Mouse (Mus musculus): ENCODE data around the gene Mlh1. TPM values are rescaled to one million over a fixed set of nuclear protein-coding genes. Genes with fewer than 3 reads are reported as not detected.

Gene Mlh1
- polyA plus RNA-seq, 1 experiment = 20.1 TPM

DNA sequence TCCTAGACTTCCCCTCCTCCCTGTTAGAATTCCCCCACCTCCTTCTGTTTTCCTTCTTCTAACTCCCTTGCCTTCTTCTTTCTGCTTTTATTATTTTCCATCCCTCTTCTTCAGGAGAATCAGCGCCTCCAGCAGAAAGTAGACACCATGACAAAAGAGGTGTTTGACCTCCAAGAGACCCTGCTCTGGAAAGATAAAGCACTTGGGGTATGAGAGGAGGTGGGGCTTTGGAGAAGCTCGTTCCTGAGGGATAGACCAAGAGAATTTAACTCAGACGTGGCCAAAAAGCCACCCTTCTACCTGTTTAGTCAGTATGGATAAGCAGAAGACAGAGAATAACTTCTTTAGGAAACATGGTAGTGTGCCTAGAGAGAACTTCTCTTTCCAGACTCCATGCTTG, 63.9 kb downstream of the Mlh1 start:
- peaks cover 15% of the 10 kb centered on the region for H3K4me1 ChIP-seq (ENCODE audit: control insufficient read depth, insufficient read depth, low read length)
- H3K27ac ChIP-seq (ENCODE audit: insufficient read depth, low read depth, low read length) = no peak overlapping the region
- H3K4me3 ChIP-seq (ENCODE audit: insufficient read depth, low read length) = no peak overlapping the region
- TF ChIP-seq POLR2A (IDR thresholded peaks at IDR 0.05; ENCODE audit: borderline replicate concordance, low read depth, low read length) = no peak
- no peak for TF ChIP-seq CTCF (IDR thresholded peaks at IDR 0.05; ENCODE audit: low read depth, low read length)

DNA sequence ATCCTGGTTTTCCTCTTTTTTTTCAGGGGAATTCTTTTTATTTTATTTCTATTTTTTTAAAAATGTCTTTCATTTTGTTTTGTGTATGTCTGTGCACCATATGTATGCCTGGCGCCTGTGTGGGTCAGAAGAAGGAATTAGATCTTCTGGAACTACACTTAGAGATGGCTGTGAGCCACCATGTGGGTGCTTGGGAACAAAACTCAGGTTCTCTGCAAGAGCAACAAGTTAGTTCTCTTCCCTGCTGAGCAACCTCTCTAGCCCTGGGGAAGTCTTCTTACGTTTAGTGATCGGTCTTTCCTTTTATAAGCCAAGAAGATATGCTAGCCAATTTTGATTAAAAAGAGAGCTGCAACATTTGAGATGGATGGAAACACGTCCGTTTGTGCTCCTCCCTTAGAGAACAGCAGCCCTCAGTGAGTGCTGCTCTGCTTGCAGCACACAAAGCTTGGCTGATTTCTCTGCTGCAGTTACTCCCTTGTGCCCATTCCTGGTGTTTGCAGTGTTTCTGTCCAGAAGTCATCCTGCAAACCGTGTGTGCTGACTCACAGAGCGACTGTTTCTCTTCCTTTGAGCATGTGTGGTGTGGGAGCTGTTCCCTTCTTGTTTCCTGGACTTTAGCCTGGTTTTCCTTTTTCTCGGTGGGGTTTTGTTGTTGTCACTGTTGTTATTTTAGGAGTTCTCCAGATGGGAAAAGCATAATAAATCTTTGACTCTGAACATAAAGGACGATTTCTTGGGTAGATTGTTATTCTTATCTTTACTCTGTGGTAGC, 66.8 kb downstream of the Mlh1 start:
- H3K4me3 ChIP-seq (ENCODE audit: insufficient read depth, low read length) = no peak overlapping the region
- no peak for TF ChIP-seq CTCF (IDR thresholded peaks at IDR 0.05; ENCODE audit: low read depth, low read length)
- TF ChIP-seq POLR2A (IDR thresholded peaks at IDR 0.05; ENCODE audit: borderline replicate concordance, low read depth, low read length) = no peak
- no peak overlapping the region for H3K27ac ChIP-seq (ENCODE audit: insufficient read depth, low read depth, low read length)
- peaks cover 6% of the 10 kb centered on the region; the same call in 1 of the 2 replicates for H3K4me1 ChIP-seq (ENCODE audit: control insufficient read depth, insufficient read depth, low read length)

DNA sequence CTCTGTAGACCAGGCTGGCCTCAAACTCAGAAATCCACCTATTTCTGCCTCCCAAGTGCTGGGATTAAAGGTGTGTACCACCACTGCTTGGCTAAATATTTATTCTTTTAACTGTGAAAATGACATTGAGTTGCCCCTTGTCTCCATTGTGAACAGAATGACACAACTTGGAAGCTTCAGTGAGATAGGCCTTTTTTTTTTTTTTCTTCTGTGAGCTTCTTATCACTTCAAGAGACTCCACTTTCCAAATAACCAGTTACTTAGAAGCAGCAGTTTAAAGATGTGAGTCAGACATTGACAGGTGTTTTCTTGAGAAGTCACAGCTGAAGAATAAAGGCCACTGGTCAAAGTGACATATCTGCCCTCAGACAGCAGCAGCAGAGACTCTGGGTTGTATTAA, 71.4 kb downstream of the Mlh1 start:
- Histone ChIP-seq H3K27ac (ENCODE audit: insufficient read depth, low read depth, low read length) (no peak overlapping the region), H3K4me3 (ENCODE audit: insufficient read depth, low read length) (no peak overlapping the region), H3K4me1 (ENCODE audit: control insufficient read depth, insufficient read depth, low read length) (peaks cover 9% of the 10 kb centered on the region)
- no peak for TF ChIP-seq POLR2A (IDR thresholded peaks at IDR 0.05; ENCODE audit: borderline replicate concordance, low read depth, low read length)
- no peak for TF ChIP-seq CTCF (IDR thresholded peaks at IDR 0.05; ENCODE audit: low read depth, low read length)

DNA sequence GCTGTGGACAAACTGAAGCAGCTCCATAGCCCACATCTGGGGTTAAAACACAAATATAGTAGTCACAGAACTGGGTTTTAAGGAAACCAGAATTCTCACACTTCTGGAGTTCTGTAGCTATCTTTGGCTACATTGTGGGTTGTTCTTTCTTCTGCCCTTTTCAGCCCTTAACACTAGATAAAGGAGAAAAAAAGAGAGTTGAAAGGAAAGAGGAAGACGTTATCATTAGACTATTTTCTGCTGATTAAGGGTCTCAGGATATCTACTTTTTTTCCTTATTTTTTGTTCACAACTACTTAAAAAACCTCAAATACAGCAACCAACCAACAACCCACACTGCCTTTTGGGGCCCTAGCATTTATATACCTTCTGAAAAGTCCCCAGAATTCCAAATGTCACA, 73.3 kb downstream of the Mlh1 start:
- H3K27ac ChIP-seq (ENCODE audit: insufficient read depth, low read depth, low read length) = no peak overlapping the region
- TF ChIP-seq POLR2A (IDR thresholded peaks at IDR 0.05; ENCODE audit: borderline replicate concordance, low read depth, low read length) (no peak), CTCF (IDR thresholded peaks at IDR 0.05; ENCODE audit: low read depth, low read length) (no peak)
- H3K4me3 ChIP-seq (ENCODE audit: insufficient read depth, low read length) = no peak overlapping the region
- H3K4me1 ChIP-seq (ENCODE audit: control insufficient read depth, insufficient read depth, low read length) = peaks cover 9% of the 10 kb centered on the region

DNA sequence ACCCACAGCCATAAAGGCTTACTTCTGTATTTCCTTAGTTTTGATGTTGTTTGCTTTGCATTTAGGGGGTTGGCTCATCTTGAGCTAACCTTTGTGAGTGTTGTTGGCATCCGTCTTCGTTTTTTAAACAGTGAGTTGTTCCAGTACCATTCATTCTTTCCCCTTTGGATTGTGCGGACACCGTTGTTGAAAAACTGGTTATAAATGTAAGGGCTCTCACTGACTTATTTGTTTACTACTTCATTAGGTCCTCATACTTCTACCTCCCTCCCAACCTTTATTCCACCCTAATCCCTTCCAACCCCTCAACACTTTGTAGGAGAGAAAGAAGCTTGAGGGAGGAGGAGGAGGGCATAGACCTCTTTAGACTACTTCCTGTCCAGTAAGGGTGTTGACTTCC, 73.9 kb downstream of the Mlh1 start:
- no peak overlapping the region for H3K4me3 ChIP-seq (ENCODE audit: insufficient read depth, low read length)
- no peak overlapping the region for H3K27ac ChIP-seq (ENCODE audit: insufficient read depth, low read depth, low read length)
- H3K4me1 ChIP-seq (ENCODE audit: control insufficient read depth, insufficient read depth, low read length) = peaks cover 9% of the 10 kb centered on the region
- TF ChIP-seq POLR2A (IDR thresholded peaks at IDR 0.05; ENCODE audit: borderline replicate concordance, low read depth, low read length) = no peak
- TF ChIP-seq CTCF (IDR thresholded peaks at IDR 0.05; ENCODE audit: low read depth, low read length) = no peak

DNA sequence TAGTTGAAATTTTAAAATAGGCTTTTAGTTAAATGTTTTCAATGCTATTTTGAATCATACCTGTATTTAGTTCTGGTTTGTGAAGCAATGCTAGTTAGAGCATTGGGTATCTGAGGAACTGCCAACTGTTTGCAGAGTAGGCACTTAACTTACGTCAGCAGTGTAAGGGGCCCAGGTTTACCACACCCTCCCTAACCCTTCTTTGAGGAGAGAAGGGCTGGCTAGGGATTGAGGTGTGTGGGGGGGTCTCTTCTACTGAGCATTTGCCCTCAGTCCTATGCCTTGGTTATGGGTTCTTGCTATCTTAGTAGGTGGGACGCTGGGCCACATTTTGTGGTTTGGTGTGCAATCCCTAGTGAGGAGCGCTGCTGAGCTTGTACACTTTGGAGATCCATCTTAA, 74.5 kb downstream of the Mlh1 start:
- Histone ChIP-seq H3K4me1 (ENCODE audit: control insufficient read depth, insufficient read depth, low read length) (peaks cover 9% of the 10 kb centered on the region), H3K27ac (ENCODE audit: insufficient read depth, low read depth, low read length) (no peak overlapping the region), H3K4me3 (ENCODE audit: insufficient read depth, low read length) (no peak overlapping the region)
- TF ChIP-seq CTCF (IDR thresholded peaks at IDR 0.05; ENCODE audit: low read depth, low read length) = no peak
- TF ChIP-seq POLR2A (IDR thresholded peaks at IDR 0.05; ENCODE audit: borderline replicate concordance, low read depth, low read length) = no peak

DNA sequence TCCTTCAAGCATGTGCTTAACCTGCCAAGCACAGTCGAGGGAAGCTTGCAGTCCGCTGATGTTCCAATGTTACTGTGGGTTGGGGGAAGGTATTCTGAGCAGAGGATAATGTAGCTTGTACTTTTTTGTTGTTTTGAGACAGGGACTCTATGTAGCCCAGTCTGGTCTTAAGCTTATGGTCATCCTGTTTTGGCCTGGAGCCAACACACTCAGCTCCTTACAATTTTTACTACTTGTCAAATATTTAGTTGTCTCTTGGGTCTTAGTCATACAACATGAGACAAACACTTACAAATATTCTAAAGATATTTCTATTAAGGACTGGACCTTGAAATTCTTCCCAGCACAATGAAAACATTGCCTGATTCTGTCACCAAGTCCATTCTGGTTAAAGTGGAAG, 78.4 kb downstream of the Mlh1 start:
- TF ChIP-seq POLR2A (IDR thresholded peaks at IDR 0.05; ENCODE audit: borderline replicate concordance, low read depth, low read length) = no peak
- TF ChIP-seq CTCF (IDR thresholded peaks at IDR 0.05; ENCODE audit: low read depth, low read length) = no peak
- Histone ChIP-seq H3K4me3 (ENCODE audit: insufficient read depth, low read length) (no peak overlapping the region), H3K27ac (ENCODE audit: insufficient read depth, low read depth, low read length) (no peak overlapping the region), H3K4me1 (ENCODE audit: control insufficient read depth, insufficient read depth, low read length) (peaks cover 8% of the 10 kb centered on the region)

DNA sequence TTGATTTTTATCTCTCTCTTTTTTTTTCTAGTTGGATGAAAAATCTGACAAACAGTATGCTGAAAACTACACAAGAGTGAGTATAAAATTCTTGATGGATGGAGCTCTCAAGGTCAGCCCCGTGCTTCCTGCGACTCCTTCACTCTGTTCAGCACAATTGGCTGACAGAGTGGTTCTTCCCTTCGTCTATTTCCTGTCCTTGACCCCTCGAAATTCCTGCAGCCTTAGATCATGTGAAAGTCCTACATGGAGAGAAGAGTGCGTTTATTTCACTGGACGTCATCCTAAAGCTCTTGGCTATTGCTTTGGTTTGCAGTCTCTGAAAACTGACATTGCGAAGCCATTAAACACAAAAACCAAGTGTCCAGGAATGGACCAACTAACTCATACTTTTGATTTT, 82.9 kb downstream of the Mlh1 start:
- TF ChIP-seq POLR2A (IDR thresholded peaks at IDR 0.05; ENCODE audit: borderline replicate concordance, low read depth, low read length) (no peak), CTCF (IDR thresholded peaks at IDR 0.05; ENCODE audit: low read depth, low read length) (no peak)
- H3K4me1 ChIP-seq (ENCODE audit: control insufficient read depth, insufficient read depth, low read length) = peaks cover 3% of the 10 kb centered on the region
- H3K4me3 ChIP-seq (ENCODE audit: insufficient read depth, low read length) = no peak overlapping the region
- H3K27ac ChIP-seq (ENCODE audit: insufficient read depth, low read depth, low read length) = no peak overlapping the region

DNA sequence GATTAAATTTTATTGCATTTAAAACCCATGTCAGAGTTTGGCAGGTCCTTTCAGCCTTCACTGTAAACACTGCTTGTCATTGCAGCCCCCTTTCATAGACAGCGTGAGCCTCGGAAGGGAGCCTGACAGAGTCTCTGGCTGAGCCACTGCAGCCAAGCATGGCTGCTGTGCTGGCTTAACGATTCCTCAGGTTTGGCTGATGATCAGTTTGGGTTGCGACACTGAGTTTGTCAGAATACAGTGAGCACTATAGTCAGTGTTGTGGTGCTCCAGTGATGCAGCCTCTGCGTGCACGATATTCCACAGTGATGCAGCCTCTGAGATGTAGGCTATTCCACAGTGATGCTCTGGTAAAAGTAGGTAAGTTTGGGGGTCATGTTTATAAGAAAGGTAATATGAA, 84.7 kb downstream of the Mlh1 start:
- TF ChIP-seq POLR2A (IDR thresholded peaks at IDR 0.05; ENCODE audit: borderline replicate concordance, low read depth, low read length) = no peak
- TF ChIP-seq CTCF (IDR thresholded peaks at IDR 0.05; ENCODE audit: low read depth, low read length) = no peak
- peaks cover 13% of the 10 kb centered on the region for H3K4me1 ChIP-seq (ENCODE audit: control insufficient read depth, insufficient read depth, low read length)
- H3K4me3 ChIP-seq (ENCODE audit: insufficient read depth, low read length) = no peak overlapping the region
- H3K27ac ChIP-seq (ENCODE audit: insufficient read depth, low read depth, low read length) = no peak overlapping the region

DNA sequence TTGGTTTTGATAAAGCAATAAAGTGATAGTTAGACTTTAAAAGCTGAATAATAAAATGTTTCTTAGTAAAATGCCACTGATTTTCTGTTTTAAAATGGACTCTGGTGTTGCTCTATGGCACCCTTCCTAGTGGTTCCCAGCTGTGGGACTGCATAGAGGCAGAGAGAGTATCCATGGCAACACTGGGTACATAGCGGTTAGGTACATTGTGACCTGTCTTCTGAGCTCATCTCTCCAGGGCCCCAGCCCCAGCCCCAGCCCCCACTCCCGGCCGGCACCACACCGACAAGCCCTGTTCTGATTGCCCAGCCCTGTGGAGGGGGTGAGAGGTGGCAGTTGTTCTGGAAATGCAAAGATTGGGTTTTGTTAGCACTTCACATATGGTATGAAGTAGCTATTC, 86.7 kb downstream of the Mlh1 start:
- Histone ChIP-seq H3K27ac (ENCODE audit: insufficient read depth, low read depth, low read length) (no peak overlapping the region), H3K4me3 (ENCODE audit: insufficient read depth, low read length) (no peak overlapping the region), H3K4me1 (ENCODE audit: control insufficient read depth, insufficient read depth, low read length) (peaks cover 20% of the 10 kb centered on the region)
- TF ChIP-seq CTCF (IDR thresholded peaks at IDR 0.05; ENCODE audit: low read depth, low read length) (no peak), POLR2A (IDR thresholded peaks at IDR 0.05; ENCODE audit: borderline replicate concordance, low read depth, low read length) (no peak)
